Mouse (Mus musculus): ENCODE measurements at regions not wholly inside any gene's neighbourhood (a gene's known extent, or its start where the extent isn't known, plus 50 kb on each side); places are given as distances from the start of the nearest gene placed in this dataset.

GRCm38 (mm10) chr8:8928074-8928862, 237.9 kb upstream of the Arglu1 start:
- in situ Hi-C loops (cut with MboI), result no loop called here

- in situ Hi-C loops (cut with MboI), result no loop called here
Observed at GRCm38 (mm10) chr8:8921446-8921845, 231.1 kb upstream of the Arglu1 start.

GRCm38 (mm10) chr8:8919582-8920503, 229.5 kb upstream of the Arglu1 start:
- in situ Hi-C loops (cut with MboI), result no loop called here

- in situ Hi-C loops (cut with MboI), result no loop called here
Observed at GRCm38 (mm10) chr8:8919040-8919439, 228.7 kb upstream of the Arglu1 start.

GRCm38 (mm10) chr8:8907478-8908165, 217.3 kb upstream of the Arglu1 start:
- in situ Hi-C loops (cut with MboI), result no loop called here

- in situ Hi-C loops (cut with MboI), result no loop called here
Observed at GRCm38 (mm10) chr8:8892996-8893395, 202.7 kb upstream of the Arglu1 start.

GRCm38 (mm10) chr8:8877286-8877685, 187.0 kb upstream of the Arglu1 start:
- in situ Hi-C loops (cut with MboI), result no loop called here

- in situ Hi-C loops (cut with MboI), result no loop called here
Observed at GRCm38 (mm10) chr8:8876879-8877278, 186.6 kb upstream of the Arglu1 start.

GRCm38 (mm10) chr8:8876469-8876868, 186.1 kb upstream of the Arglu1 start:
- in situ Hi-C loops (cut with MboI), result no loop called here

- in situ Hi-C loops (cut with MboI), result no loop called here
Observed at GRCm38 (mm10) chr8:8871938-8872337, 181.6 kb upstream of the Arglu1 start.

GRCm38 (mm10) chr8:8871039-8871438, 180.7 kb upstream of the Arglu1 start:
- in situ Hi-C loops (cut with MboI), result no loop called here

- in situ Hi-C loops (cut with MboI), result no loop called here
Observed at GRCm38 (mm10) chr8:8870487-8870886, 180.2 kb upstream of the Arglu1 start.

- in situ Hi-C loops (cut with MboI), result no loop called here
Observed at GRCm38 (mm10) chr8:8869338-8869737, 179.0 kb upstream of the Arglu1 start.

GRCm38 (mm10) chr8:8867924-8868323, 177.6 kb upstream of the Arglu1 start:
- in situ Hi-C loops (cut with MboI), result no loop called here

- in situ Hi-C loops (cut with MboI), result no loop called here
Observed at GRCm38 (mm10) chr8:8867126-8867777, 176.9 kb upstream of the Arglu1 start.

- in situ Hi-C loops (cut with MboI), result no loop called here
Observed at GRCm38 (mm10) chr8:8862767-8863166, 172.4 kb upstream of the Arglu1 start.

- in situ Hi-C loops (cut with MboI), result no loop called here
Observed at GRCm38 (mm10) chr8:8861331-8861940, 171.1 kb upstream of the Arglu1 start.

- in situ Hi-C loops (cut with MboI), result no loop called here
Observed at GRCm38 (mm10) chr8:8858636-8859035, 168.3 kb upstream of the Arglu1 start.

- in situ Hi-C loops (cut with MboI), result no loop called here
Observed at GRCm38 (mm10) chr8:8852656-8853366, 162.5 kb upstream of the Arglu1 start.

- in situ Hi-C loops (cut with MboI), result no loop called here
Observed at GRCm38 (mm10) chr8:8851271-8851670, 160.9 kb upstream of the Arglu1 start.

GRCm38 (mm10) chr8:8850766-8851165, 160.4 kb upstream of the Arglu1 start:
- in situ Hi-C loops (cut with MboI), result no loop called here
